19 mouse cellular contexts compared by ENCODE assay signal in the genomic region with DNA sequence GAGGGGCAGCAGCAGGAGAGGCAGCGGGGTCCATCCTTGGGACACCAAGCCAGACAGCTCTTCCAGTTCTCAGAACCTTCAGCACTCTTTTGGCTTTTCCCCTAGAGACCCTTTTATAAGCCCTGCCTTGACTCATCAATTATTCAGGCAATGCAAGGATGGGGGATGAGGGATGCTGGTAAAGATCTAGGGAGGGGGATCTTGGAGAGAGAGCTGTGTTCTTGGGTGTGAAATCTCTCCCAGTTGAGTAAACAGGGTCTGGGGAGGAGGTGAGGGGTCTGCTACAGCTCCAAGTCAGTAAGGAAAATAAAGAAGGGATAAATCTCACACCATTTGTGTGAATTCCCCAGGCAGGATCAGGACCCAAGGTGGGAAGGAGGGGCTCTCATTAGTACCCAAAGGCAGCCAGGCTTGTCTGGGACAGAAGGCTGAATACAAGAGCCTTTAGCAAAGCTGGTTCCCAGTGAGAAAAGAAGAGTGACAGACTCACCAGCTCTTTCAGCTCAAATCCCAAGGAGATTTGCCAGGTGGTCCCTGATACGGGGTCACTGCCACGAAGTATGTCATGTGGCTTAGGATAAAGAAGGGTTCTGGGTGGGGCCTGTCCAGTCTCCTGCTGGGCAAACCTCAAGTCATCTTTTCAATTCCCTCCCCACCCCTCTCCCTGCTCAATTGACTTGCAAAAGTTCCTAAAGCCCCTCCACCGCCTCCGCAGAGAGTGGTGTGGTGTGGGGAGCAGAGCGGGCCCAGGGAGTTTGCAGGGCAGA. TPM values are rescaled to one million over a fixed set of nuclear protein-coding genes. Genes with fewer than 3 reads are reported as not detected.
DNase-seq lines count a peak whose midpoint lies in the region; ATAC-seq and TF ChIP-seq lines count a peak whose summit lies in the region.
"Had no signal": no experiment of that assay in that cellular context is flagged by ENCODE, and none has a peak within 500 bp of the region (broad histone marks: within the 10 kb centered on the region; RNA-seq: fewer than 3 reads in every experiment).

A gene (minus strand): TSS at position 76 of the 767 bp plus-strand sequence.

- peak; percentile 48; the same call in 1 of the 2 replicates for ATAC-seq in forebrain, embryonic 13.5 days
- no peak for ATAC-seq in liver, postnatal 0 days
- no peak for ATAC-seq in lung, postnatal 0 days
- ATAC-seq: inflammation-experienced regulatory T-cells, adult 6 months had no signal

- H3K27ac ChIP-seq in ES-Bruce4 (ENCODE audit: insufficient read depth, low read length) (peak within 1 kb of the TSS; percentile 86), ES-E14 (ENCODE audit: insufficient read depth, low read depth, low read length, poor library complexity, severe bottlenecking) (peak within 1 kb of the TSS; percentile 94)
- H3K27ac ChIP-seq in forebrain, embryonic 13.5 days, result no peak within 1 kb of the TSS
- H3K27ac ChIP-seq in liver, postnatal 0 days (ENCODE audit: low read depth), result peak within 1 kb of the TSS; percentile 16; the same call in 1 of the 2 replicates
- H3K27ac ChIP-seq in lung, postnatal 0 days (ENCODE audit: low read length), result no peak within 1 kb of the TSS
- H3K27ac ChIP-seq: liver, embryonic 15.5 days; macrophage had no signal

- 39% methylated on average over 6 of the region's 6 CpGs for WGBS in forebrain, embryonic 13.5 days
- WGBS in liver, postnatal 0 days (ENCODE audit: insufficient replicate concordance), result 68% methylated on average over 6 of the region's 6 CpGs
- 64% methylated on average over 5 of the region's 6 CpGs for WGBS in lung, postnatal 0 days

- H3K4me1 ChIP-seq in ES-Bruce4 (ENCODE audit: control insufficient read depth, insufficient read depth, low read length) (peaks cover 5% of the 10 kb centered on the region), ES-E14 (ENCODE audit: control insufficient read depth in 2 of 2, insufficient read depth in 2 of 2, low read length in 2 of 2, poor library complexity in 1 of 2) (peaks cover 2 to 10% of the 10 kb centered on the region in 2 experiments; a peak in 2 of 4 replicates)
- H3K4me1 ChIP-seq in forebrain, embryonic 13.5 days, result 0 out of 2 replicates have a peak, but pooled peaks cover 5% of the 10 kb centered on the region
- H3K4me1 ChIP-seq in liver, postnatal 0 days (ENCODE audit: insufficient read depth), result peaks cover 4% of the 10 kb centered on the region
- no peaks in the 10 kb centered on the region for H3K4me1 ChIP-seq in lung, postnatal 0 days (ENCODE audit: insufficient read depth, low read depth, low read length)

- H3K9ac ChIP-seq in ES-Bruce4 (ENCODE audit: low read depth, poor library complexity, severe bottlenecking) (no peak within 1 kb of the TSS), ES-E14 (ENCODE audit: insufficient read depth, low read depth, low read length, poor library complexity, severe bottlenecking) (no peak within 1 kb of the TSS)
- no peak within 1 kb of the TSS for H3K9ac ChIP-seq in forebrain, embryonic 13.5 days
- H3K9ac ChIP-seq in liver, postnatal 0 days (replicated peaks), result no peak within 1 kb of the TSS
- no peak within 1 kb of the TSS for H3K9ac ChIP-seq in lung, postnatal 0 days (replicated peaks; ENCODE audit: low read depth)
- H3K9ac ChIP-seq: liver, embryonic 15.5 days had no signal

- peak; percentile 77 for TF ChIP-seq EP300 in ES-Bruce4 (IDR thresholded peaks at IDR 0.05; ENCODE audit: insufficient read depth, low read depth, low read length)
- no peak for TF ChIP-seq EP300 in liver, postnatal 0 days (IDR thresholded peaks at IDR 0.05; ENCODE audit: low read depth)
- TF ChIP-seq EP300 in lung, postnatal 0 days (IDR thresholded peaks at IDR 0.05), result no peak

- no peak within 1 kb of the TSS for H3K4me2 ChIP-seq in forebrain, embryonic 13.5 days
- no peak within 1 kb of the TSS for H3K4me2 ChIP-seq in liver, postnatal 0 days (ENCODE audit: low read depth, low read length)
- no peak within 1 kb of the TSS for H3K4me2 ChIP-seq in lung, postnatal 0 days (replicated peaks; ENCODE audit: low read depth, low read length)
- H3K4me2 ChIP-seq: liver, embryonic 15.5 days had no signal

- H3K27me3 ChIP-seq in ES-Bruce4 (ENCODE audit: control insufficient read depth, insufficient read depth, low read length, poor library complexity, severe bottlenecking), result no peaks in the 10 kb centered on the region
- H3K27me3 ChIP-seq in forebrain, embryonic 13.5 days, result no peaks in the 10 kb centered on the region
- no peaks in the 10 kb centered on the region for H3K27me3 ChIP-seq in liver, postnatal 0 days (ENCODE audit: insufficient read depth, low read length)
- H3K27me3 ChIP-seq in lung, postnatal 0 days (replicated peaks; ENCODE audit: insufficient read depth, low read length), result no peaks in the 10 kb centered on the region
- H3K27me3 ChIP-seq: CH12.LX; liver, embryonic 15.5 days had no signal

- in situ Hi-C loops in ES-E14 (cut with MboI; ENCODE audit: low sequenced_read_pairs in 2 of 2, unreplicated experiment in 2 of 2), result no loop called here

- H3K36me3 ChIP-seq in ES-Bruce4 (ENCODE audit: control insufficient read depth, insufficient read depth, low read length, poor library complexity, severe bottlenecking), result no peaks in the 10 kb centered on the region
- peaks cover 2% of the 10 kb centered on the region for H3K36me3 ChIP-seq in ES-E14 (ENCODE audit: control insufficient read depth, insufficient read depth, low read length, poor library complexity, severe bottlenecking)
- no peaks in the 10 kb centered on the region for H3K36me3 ChIP-seq in forebrain, embryonic 13.5 days (ENCODE audit: poor library complexity, severe bottlenecking)
- no peaks in the 10 kb centered on the region for H3K36me3 ChIP-seq in liver, postnatal 0 days (replicated peaks; ENCODE audit: insufficient read depth, low read length)
- no peaks in the 10 kb centered on the region for H3K36me3 ChIP-seq in lung, postnatal 0 days (ENCODE audit: insufficient read depth, low read length)
- H3K36me3 ChIP-seq: liver, embryonic 15.5 days had no signal

- no peak for TF ChIP-seq CTCF in ES-Bruce4 (IDR thresholded peaks at IDR 0.05; ENCODE audit: low read depth, low read length)
- TF ChIP-seq CTCF in liver, postnatal 0 days (IDR thresholded peaks at IDR 0.05; ENCODE audit: low read depth), result no peak
- TF ChIP-seq CTCF in lung, postnatal 0 days (IDR thresholded peaks at IDR 0.05), result no peak

- DNase-seq in ES-E14 (ENCODE audit: low read depth, low spot score), result peak; percentile 40
- DNase-seq in liver, postnatal 0 days, result no peak
- no peak for DNase-seq in kidney, adult 8-10 months
- DNase-seq in layer of hippocampus, postnatal 14 days (ENCODE audit: low spot score in 2 of 2), result no peak
- no peak for DNase-seq in lung, postnatal 0 days (ENCODE audit: low spot score)
- DNase-seq: cerebellum, adult 18-20 months; right cerebral cortex, postnatal 4 days had no signal

- TF ChIP-seq POLR2A in ES-Bruce4 (IDR thresholded peaks at IDR 0.05; ENCODE audit: insufficient read depth, low read length), result no peak

- no peaks in the 10 kb centered on the region for H3K9me3 ChIP-seq in ES-Bruce4 (replicated peaks; ENCODE audit: control insufficient read depth, insufficient read depth, low read length, poor library complexity, severe bottlenecking)
- no peaks in the 10 kb centered on the region for H3K9me3 ChIP-seq in ES-E14 (ENCODE audit: control insufficient read depth, insufficient read depth, low read depth, low read length)
- no peaks in the 10 kb centered on the region for H3K9me3 ChIP-seq in forebrain, embryonic 13.5 days (replicated peaks)
- no peaks in the 10 kb centered on the region for H3K9me3 ChIP-seq in liver, postnatal 0 days (ENCODE audit: low read length)
- no peaks in the 10 kb centered on the region for H3K9me3 ChIP-seq in lung, postnatal 0 days (ENCODE audit: low read length)
- H3K9me3 ChIP-seq: liver, embryonic 15.5 days had no signal

- peak within 1 kb of the TSS; percentile 17 for H3K4me3 ChIP-seq in ES-Bruce4 (ENCODE audit: low read depth, low read length)
- H3K4me3 ChIP-seq in ES-E14 (ENCODE audit: insufficient read depth in 1 of 2, low read depth in 1 of 2, low read length in 2 of 2, poor library complexity in 1 of 2, severe bottlenecking in 1 of 2), result peak within 1 kb of the TSS; percentile 21 to 49; a peak in 3 of 4 replicates
- no peak within 1 kb of the TSS for H3K4me3 ChIP-seq in forebrain, embryonic 13.5 days
- no peak within 1 kb of the TSS for H3K4me3 ChIP-seq in liver, postnatal 0 days (ENCODE audit: low read depth, low read length)
- no peak within 1 kb of the TSS for H3K4me3 ChIP-seq in lung, postnatal 0 days (ENCODE audit: low read depth, low read length)
- H3K4me3 ChIP-seq: liver, embryonic 15.5 days had no signal

TF ChIP-seq in ES-E14, 5 proteins besides CTCF, POLR2A, EP300 and RAD21:
- no peak for TF ChIP-seq HCFC1 (IDR thresholded peaks at IDR 0.05; ENCODE audit: borderline replicate concordance, insufficient read depth, low read length)
- no peak for TF ChIP-seq ZC3H11A (IDR thresholded peaks at IDR 0.05; ENCODE audit: borderline replicate concordance, low read depth, low read length)
- no peak for TF ChIP-seq CHD2 (IDR thresholded peaks at IDR 0.05; ENCODE audit: low read depth, low read length)
- no peak for TF ChIP-seq MAFK (IDR thresholded peaks at IDR 0.05; ENCODE audit: insufficient read depth, low read depth, low read length)

RNA-seq across cellular contexts. Expression of the gene that starts here (rescaled TPM):
- 1.5 TPM in 1 of 2 replicates, not detected in the other for polyA plus RNA-seq in ES-Bruce4 (2011; ENCODE audit: insufficient read depth, insufficient read length, low read depth, missing spikeins)
- total RNA-seq in ES-E14 (2012; rRNA removed), result 6.9 and 7.5 TPM in 2 replicates
- not detected in 2 replicates for polyA plus RNA-seq in forebrain, embryonic 13.5 days (2015; fragmentation: Nextera tagmentation; extraction: Ambion mirVana)
- not detected in 2 replicates for polyA plus RNA-seq in liver, postnatal 0 days (2015; fragmentation: Nextera tagmentation; extraction: Ambion mirVana)
- total RNA-seq in layer of hippocampus, postnatal 14 days (2021), result not detected
- polyA plus RNA-seq in lung, postnatal 0 days (2015; fragmentation: Nextera tagmentation; extraction: Ambion mirVana), result not detected in 2 replicates
- total RNA-seq: CH12.LX; granulocyte monocyte progenitor cell, adult 5-6 weeks; left cerebral cortex, postnatal 14 days had no signal
- polyA plus RNA-seq: cortical plate, adult 2 months; heart, embryonic 16.5 days; inflammation-experienced regulatory T-cells, adult 6 months; kidney, embryonic 16.5 days; liver, embryonic 15.5 days; macrophage; thymus, postnatal 0 days had no signal

Comparison
In these comparisons a context has a peak if more than half of its experiments do, and no peak if none do; other contexts are left out.
1. Peak in ATAC-seq in forebrain, embryonic 13.5 days; RNA of the gene not detected or under 1 TPM.
2. H3K27ac ChIP-seq: peak in ES-Bruce4 (single experiment), ES-E14 (single experiment) and liver, postnatal 0 days (single experiment); none in forebrain, embryonic 13.5 days (single experiment) and lung, postnatal 0 days (single experiment).
3. H3K4me3 ChIP-seq: peak in ES-Bruce4 (single experiment) and ES-E14 (2 of 2); none in forebrain, embryonic 13.5 days (single experiment), liver, postnatal 0 days (single experiment) and lung, postnatal 0 days (single experiment).